Mouse (Mus musculus) right cerebral cortex, postnatal 36 days (tissue): Measurements from ENCODE around the gene Ndufb10.

Source experiments
- DNase-seq, 2 experiments: peaks; one replicate each; pipeline ENCODE4 v3.0.0; 2022; ENCODE audit warnings: low spot score in 2 of 2, mixed read lengths in 1 of 2

Ndufb10 gene

DNA sequence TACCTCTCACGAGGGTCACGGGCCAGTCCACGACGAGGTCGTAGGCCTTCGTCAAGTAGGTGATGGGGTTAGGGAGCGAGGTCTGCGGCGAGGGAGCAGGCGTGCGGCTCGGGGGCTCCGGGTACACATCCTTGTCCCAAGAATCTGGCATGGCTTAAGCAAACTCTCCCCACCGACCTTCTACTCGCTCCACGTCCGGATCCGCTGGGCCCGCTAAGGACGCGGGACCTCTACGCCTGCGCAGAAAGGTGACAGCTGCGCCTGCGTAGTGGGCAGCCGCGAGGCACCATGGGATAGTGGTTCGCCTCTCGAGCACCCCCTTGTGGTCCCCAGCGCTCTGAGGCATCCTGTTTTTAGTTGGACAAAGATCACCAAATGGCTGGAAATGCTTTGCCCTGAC lies at the start of gene Ndufb10:
Gene Ndufb10 (minus strand): TSS at position 295 of the 400 bp plus-strand sequence.
- DNase-seq: peak; percentile 88 to 92

GRCm38 (mm10) chr17:24773241-24773640 lies 49.0 kb upstream of the Ndufb10 start:
- no peak for DNase-seq

- no peak for DNase-seq
These were observed 44.9 kb upstream of the Ndufb10 start for GRCm38 (mm10) chr17:24769146-24769545.

GRCm38 (mm10) chr17:24766266-24766875 lies 42.1 kb upstream of the Ndufb10 start:
- DNase-seq: no peak

- DNase-seq: no peak
These were observed 41.0 kb upstream of the Ndufb10 start for GRCm38 (mm10) chr17:24765016-24765905.

DNA sequence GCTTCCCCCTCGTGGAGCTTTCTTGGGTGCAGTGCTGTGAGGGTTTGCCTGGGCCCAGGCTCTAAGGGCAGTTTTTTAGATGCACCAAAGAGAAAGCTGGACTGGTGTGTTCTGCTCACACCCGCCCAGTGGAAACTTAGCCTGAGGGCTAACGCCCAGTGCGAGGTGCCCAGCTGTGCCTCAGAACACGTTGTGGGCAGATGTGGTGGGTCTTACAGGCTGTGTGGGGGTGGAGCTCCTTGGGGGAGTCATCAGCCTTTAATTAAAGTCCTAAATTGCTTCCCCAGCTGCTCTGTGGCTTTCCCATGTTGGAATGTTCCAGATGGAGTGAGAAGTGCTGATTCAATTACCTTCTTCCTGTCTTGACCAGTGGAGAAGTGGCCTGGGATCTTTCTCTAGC lies 36.8 kb upstream of the Ndufb10 start:
- no peak for DNase-seq

- DNase-seq: no peak
These were observed 33.1 kb upstream of the Ndufb10 start for GRCm38 (mm10) chr17:24757394-24757793.

DNA sequence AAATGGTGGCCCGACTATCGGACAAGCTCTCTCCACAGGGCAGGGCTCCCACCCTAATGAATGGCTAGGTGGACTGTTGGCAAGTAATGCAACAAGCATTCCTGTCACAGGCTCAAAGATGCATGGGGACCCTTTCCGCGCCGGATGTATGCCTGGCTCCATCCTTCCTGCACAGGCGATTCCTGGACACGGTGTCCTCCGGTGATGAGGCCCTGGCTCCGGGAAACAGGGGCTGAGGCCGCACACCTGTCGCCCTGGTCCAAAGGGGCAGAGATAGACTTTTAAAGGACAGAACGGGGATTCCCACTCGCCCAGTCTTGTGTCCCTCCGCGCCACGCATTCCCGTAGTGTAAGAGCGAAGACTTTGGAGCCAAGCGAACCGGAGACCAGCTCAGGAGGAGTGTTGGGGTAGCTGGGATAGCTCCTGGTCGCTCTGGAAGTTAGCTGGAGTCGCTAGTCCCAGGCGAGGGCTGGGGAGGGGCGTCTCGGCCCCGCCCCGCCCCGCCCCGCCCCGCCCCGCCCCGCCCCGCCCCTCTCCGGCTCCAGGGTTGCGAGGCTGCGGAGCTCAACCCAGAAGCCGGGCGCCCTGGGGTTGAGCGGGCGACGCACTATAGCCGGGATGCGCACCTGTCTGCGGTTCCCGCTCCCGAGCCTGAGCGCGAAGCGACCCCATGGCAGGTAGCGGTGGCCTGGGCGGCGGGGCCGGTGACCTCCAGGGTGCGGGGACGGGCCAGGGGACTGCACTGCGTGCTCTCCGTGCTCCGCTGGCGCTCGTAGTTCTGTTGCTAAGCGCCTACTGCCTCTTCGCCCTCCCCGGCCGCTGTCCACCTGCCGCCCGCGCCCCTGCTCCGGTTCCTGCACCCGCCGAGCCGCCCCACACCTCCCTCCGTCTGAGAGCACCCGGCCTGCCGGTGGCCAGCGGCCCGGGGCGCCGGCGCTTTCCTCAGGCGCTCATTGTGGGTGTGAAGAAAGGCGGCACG lies 28.4 kb upstream of the Ndufb10 start, which contains the start of gene Hs3st6:
Gene Hs3st6 (plus strand): TSS at position 574 of the 980 bp plus-strand sequence.
- DNase-seq: no peak

DNA sequence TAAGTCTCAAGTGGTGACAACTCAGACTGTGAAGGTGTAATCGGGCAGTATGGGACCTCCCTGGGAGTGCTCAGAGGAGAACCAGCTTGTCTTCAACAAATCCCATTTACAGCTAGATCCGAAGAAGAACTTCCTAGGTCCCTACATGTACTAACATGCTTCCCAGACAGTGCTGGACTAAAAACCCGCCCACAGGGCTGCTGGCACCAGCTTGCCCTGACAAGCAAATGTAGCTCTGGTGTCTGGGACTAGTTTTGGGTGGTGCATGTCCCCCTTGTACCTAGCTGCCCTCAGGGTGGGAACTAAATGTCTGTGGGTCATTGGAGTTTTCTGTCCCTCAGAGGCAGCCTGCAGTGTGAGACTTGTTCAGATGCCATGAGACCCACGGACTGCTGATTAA lies 27.2 kb upstream of the Ndufb10 start:
- no peak for DNase-seq

GRCm38 (mm10) chr17:24746986-24747385 lies 22.7 kb upstream of the Ndufb10 start:
- no peak for DNase-seq

GRCm38 (mm10) chr17:24745526-24746497 lies 21.5 kb upstream of the Ndufb10 start:
- peak; percentile 71 to 74 for DNase-seq

GRCm38 (mm10) chr17:24744381-24744780 lies 20.1 kb upstream of the Ndufb10 start:
- DNase-seq: no peak

DNA sequence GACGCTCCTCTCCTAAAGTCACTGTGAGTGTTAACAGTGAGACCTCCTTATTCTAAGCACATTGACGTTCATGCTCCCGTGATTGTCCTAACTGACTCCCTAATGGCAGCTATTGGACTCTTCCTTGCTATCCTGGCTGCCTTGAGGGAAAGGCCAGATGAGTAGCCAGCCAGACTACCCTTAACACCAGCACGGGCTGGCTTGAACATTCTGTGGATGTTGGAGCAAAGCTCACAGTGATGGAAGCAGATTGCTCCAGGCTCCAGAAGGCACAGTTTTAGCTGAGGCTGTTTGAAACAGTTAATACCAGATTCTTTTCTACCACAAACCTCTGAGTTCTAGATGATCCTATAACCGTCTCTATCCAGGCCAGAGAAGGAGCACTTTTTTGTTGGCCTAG lies 19.6 kb upstream of the Ndufb10 start:
- no peak for DNase-seq

DNA sequence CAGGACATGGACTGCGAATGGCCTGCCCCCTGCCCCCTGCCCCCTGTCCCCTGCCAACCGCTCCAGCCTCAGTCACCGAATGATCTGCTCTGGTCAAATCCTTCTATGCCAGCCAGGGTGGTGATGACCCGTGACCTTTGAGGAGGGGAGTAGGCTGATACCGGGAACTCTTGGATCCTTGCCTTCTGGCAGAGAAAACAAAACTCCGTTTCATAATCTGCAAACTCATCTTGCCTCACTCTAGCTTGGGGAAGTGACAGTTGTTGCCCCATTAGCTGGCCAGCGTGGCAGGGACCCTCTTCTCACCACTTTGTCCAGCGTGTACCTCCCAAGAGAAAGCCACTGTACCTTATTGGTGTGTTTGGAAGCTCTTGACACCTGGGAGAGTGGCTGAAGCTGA lies 18.0 kb upstream of the Ndufb10 start:
- no peak for DNase-seq

DNA sequence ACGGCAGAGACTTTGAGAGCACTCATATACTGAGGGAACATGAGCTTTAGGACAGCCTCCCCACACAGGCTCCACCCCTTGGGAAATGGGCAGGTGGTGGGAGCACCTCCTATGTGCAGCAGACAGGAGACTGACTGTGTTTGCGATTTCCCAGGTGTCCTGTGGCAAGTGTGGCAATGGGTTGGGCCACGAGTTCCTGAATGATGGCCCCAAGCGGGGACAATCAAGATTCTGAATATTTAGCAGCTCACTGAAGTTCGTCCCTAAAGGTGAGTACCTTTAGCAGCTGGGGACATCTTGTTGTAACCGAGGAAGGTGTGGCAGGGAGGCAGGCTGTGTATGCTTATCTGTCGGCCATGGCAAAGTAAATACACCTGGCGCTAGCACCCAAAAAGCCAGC lies 15.6 kb upstream of the Ndufb10 start:
- DNase-seq: no peak

GRCm38 (mm10) chr17:24738238-24738637 lies 14.0 kb upstream of the Ndufb10 start:
- no peak for DNase-seq

DNA sequence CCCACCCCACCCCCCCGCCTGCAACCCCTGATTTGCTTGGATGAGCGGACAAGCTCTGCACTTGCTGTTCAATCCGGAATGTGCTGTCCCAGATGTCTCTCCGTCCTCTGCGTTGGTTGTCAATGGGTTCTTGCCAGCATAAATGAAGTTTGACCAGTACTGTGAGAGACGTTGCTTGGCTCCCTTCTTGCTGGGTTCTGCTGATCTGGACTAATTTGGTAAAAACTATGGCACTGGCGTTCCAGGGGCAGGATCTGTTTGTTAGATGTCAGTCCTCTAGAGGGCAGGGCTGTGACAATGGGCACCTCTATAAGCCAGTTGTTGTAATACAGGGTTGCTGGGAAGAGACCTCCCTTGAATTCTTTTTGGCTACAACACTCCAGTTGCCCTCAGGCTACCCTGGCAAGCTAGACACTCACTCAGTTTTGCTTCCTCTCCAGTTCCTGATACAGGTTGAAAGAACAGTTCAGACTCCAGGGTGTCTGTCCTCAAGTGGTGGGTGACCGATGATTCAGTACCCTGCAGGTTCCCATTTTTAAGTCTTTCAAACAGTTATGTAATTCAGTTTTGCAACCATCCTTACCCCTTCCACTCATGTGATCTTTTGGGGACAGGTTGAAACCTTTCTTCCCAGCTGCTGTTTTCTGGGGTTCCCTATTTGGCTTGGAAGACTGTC lies 13.0 kb upstream of the Ndufb10 start:
- no peak for DNase-seq

- peak; percentile 85 to 93 for DNase-seq
These were observed 12.2 kb upstream of the Ndufb10 start, which contains the start of gene Msrb1 for GRCm38 (mm10) chr17:24736330-24737051. Gene Msrb1, plus strand, starts transcription at chr17:24736642.

DNA sequence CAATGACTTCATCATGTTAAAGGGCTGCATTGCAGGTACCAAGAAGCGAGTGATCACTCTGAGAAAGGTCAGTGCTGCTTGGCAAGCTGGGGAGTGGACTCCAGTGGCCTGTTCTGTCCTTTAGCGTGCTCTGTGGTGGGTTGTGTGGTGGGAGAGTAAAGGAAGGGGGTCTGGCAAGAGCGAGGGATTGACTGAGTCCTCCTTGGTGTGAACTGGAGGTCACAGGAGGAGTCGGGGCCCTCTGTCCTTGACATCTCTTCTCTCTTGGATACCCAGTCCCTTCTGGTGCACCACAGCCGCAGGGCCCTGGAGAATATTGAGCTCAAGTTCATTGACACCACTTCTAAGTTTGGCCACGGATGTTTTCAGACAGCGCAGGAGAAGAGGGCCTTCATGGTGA lies 11.2 kb upstream of the Ndufb10 start:
- DNase-seq: no peak
